Mouse (Mus musculus) splenic B cell, adult 2 months (primary cell): ENCODE data around the gene Zfp42.

Source experiments
- DNase-seq: peaks from one replicate; pipeline ENCODE4 v3.0.0-alpha.2; 2011; ENCODE audit warnings: low read depth, low spot score
- H3K27me3 ChIP-seq: 2 replicates; pipeline ENCODE4 v1.6.1; 2012; ENCODE audit warnings: mild to moderate bottlenecking, low read length, moderate library complexity, mixed read lengths; ENCODE audit not compliant: control insufficient read depth, poor library complexity, insufficient read depth, severe bottlenecking
- H3K36me3 ChIP-seq: 2 replicates; pipeline ENCODE4 v1.6.1; 2012; ENCODE audit warnings: mild to moderate bottlenecking, low read length, moderate library complexity, mixed read lengths; ENCODE audit not compliant: control insufficient read depth, poor library complexity, insufficient read depth, severe bottlenecking

Gene Zfp42

GRCm38 (mm10) chr8:43289781-43290180 lies 17.0 kb downstream of the Zfp42 start:
- DNase-seq, result no peak
- H3K36me3 ChIP-seq, result no peaks in the 10 kb centered on the region
- H3K27me3 ChIP-seq, result no peaks in the 10 kb centered on the region; the same call in 1 of the 2 replicates

DNA sequence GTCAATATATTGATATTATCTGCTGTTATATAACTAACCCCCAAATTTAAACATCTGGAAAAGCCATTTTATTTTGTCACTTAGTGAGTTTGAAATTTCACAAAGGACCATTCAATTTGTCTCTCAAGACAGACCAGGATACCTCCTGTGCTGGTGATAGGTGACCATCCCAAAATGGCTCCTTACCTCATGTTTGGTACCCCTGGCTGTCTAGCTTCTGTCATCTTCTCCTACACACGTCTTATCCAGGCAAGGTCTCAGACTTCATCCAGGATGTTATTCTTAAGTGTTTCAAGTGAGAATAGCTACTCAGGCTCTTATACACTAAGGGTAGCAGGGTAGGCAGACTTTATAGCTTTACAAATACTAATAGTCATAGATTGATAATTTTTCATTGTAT lies 17.9 kb downstream of the Zfp42 start:
- Histone ChIP-seq H3K27me3 (no peaks in the 10 kb centered on the region; the same call in 1 of the 2 replicates), H3K36me3 (no peaks in the 10 kb centered on the region)
- DNase-seq, result no peak

GRCm38 (mm10) chr8:43287456-43287855 lies 19.3 kb downstream of the Zfp42 start:
- DNase-seq, result no peak
- H3K36me3 ChIP-seq, result no peaks in the 10 kb centered on the region
- H3K27me3 ChIP-seq, result no peaks in the 10 kb centered on the region; the same call in 1 of the 2 replicates

- Histone ChIP-seq H3K36me3 (no peaks in the 10 kb centered on the region), H3K27me3 (no peaks in the 10 kb centered on the region; the same call in 1 of the 2 replicates)
Observed at GRCm38 (mm10) chr8:43283231-43283630, 23.5 kb downstream of the Zfp42 start.

GRCm38 (mm10) chr8:43278397-43278796 lies 28.4 kb downstream of the Zfp42 start:
- Histone ChIP-seq H3K36me3 (no peaks in the 10 kb centered on the region), H3K27me3 (no peaks in the 10 kb centered on the region)
- DNase-seq, result no peak

More at GRCm38 (mm10) chr8:43283231-43283630, 23.5 kb downstream of the Zfp42 start:
- DNase-seq, result no peak

- DNase-seq, result no peak
- no peaks in the 10 kb centered on the region for H3K27me3 ChIP-seq
- no peaks in the 10 kb centered on the region for H3K36me3 ChIP-seq
Observed at GRCm38 (mm10) chr8:43260961-43261360, 45.8 kb downstream of the Zfp42 start.

GRCm38 (mm10) chr8:43257886-43258285 lies 48.9 kb downstream of the Zfp42 start:
- H3K27me3 ChIP-seq, result no peaks in the 10 kb centered on the region
- H3K36me3 ChIP-seq, result no peaks in the 10 kb centered on the region
- no peak for DNase-seq

DNA sequence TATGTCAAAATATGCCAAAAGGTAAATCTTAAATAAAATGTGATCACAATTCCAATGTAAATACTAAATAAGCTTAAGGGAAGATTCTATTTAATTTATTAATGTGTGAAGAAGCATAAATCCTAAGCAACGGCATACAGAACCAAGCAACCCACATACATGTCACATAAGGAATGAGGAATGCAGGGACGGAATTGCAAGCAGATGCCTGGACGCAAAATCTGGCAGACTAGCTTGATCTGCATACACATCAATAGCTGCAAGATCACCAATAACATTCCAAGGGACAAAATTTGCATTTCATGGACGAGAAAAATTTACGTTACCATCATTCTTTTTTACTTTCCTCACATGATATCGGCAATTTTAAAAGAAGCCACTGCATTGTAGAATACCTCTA lies 51.1 kb downstream of the Zfp42 start:
- Histone ChIP-seq H3K36me3 (no peaks in the 10 kb centered on the region), H3K27me3 (no peaks in the 10 kb centered on the region)
- no peak for DNase-seq

- Histone ChIP-seq H3K27me3 (no peaks in the 10 kb centered on the region), H3K36me3 (no peaks in the 10 kb centered on the region)
Observed at GRCm38 (mm10) chr8:43251653-43252052, 55.1 kb downstream of the Zfp42 start.

DNA sequence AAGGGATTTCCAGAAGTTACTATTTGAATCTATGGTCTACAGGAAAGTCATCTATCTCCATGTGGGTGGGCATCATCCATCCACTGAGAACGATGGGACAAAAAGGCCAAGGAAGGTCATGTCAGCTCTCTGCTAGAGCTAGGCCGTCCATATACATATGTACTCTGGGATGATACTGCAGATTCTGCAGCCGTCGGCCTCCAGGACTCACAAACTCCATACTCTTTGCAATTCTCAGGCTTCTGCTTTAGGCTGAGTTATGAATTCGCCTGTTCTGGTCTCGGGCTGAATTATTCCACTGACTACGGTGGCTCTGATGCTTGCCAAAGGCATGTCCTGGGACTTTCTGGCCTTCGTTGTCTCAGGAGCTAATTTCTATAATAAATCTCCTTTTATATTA lies 58.1 kb downstream of the Zfp42 start:
- no peak for DNase-seq
- H3K27me3 ChIP-seq, result no peaks in the 10 kb centered on the region
- H3K36me3 ChIP-seq, result no peaks in the 10 kb centered on the region

More at GRCm38 (mm10) chr8:43251653-43252052, 55.1 kb downstream of the Zfp42 start:
- DNase-seq, result no peak
